Mouse (Mus musculus): ENCODE measurements around the gene 3110082I17Rik. TPM values are rescaled to one million over a fixed set of nuclear protein-coding genes. Genes with fewer than 3 reads are reported as not detected.
A peak's percentile ranks its signal among the peaks of the same experiment; 100 is the strongest.

The 3110082I17Rik gene
- polyA plus RNA-seq, 1 experiment: 6.2 TPM

DNA sequence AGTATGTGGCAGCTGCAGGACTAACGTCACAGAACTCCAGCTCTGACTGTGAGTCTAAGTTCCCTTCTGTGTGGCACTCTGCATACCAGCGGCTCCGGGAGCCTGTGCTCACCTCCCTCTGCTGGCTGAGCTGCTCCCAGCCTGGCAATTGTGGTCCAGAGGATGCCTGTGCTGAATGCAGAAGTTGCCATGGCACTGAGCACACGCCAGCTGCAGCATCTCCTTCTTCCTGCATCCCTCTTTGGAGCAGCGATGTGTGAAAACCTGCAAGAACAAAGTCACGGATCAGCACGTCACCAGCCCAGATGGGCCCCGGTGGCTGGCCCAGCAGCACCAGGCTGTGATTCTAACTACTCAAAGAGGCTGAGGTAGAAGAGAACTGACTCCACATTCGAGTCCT is 14.4 kb upstream of the 3110082I17Rik start:
- Histone ChIP-seq H3K27ac (ENCODE audit: insufficient read depth, low read depth, low read length) (no peak overlapping the region), H3K4me1 (ENCODE audit: control insufficient read depth, insufficient read depth, insufficient read length, low read length) (no peaks in the 10 kb centered on the region), H3K36me3 (ENCODE audit: control insufficient read depth, insufficient read depth, low read length) (peaks cover 66% of the 10 kb centered on the region), H3K4me3 (ENCODE audit: low read depth, low read length) (no peak overlapping the region), H3K27me3 (ENCODE audit: control insufficient read depth, insufficient read depth, low read length) (no peaks in the 10 kb centered on the region)
- TF ChIP-seq CTCF (IDR thresholded peaks at IDR 0.05; ENCODE audit: extremely low read depth, insufficient read length, insufficient replicate concordance, low read depth, low read length) (no peak), POLR2A (IDR thresholded peaks at IDR 0.05; ENCODE audit: low read depth, low read length) (no peak)
- WGBS: 88% methylated on average over 9 of the region's 9 CpGs

DNA sequence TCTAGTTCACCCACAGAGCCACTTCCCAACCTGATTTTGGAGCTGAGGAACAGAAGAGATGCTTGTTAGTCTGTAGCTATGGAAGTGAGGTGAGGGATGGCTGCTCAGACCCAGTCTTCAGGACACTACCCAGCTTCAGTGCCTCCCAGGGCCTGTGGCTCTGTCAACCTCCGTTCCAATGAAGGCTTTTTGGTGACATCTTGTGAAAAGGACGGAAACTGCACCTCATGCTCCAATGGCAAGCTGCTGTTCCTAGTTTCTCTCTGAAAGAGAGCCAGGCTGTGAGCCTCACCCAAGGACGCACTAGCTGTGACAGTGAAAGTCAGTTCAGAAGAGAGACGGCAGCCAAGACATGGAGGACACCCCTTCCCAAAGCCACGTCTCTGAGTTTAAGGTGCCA is 7.7 kb upstream of the 3110082I17Rik start:
- Histone ChIP-seq H3K4me1 (ENCODE audit: control insufficient read depth, insufficient read depth, insufficient read length, low read length) (peaks cover 12% of the 10 kb centered on the region; the same call in 1 of the 2 replicates), H3K27me3 (ENCODE audit: control insufficient read depth, insufficient read depth, low read length) (no peaks in the 10 kb centered on the region), H3K36me3 (ENCODE audit: control insufficient read depth, insufficient read depth, low read length) (peaks cover 17% of the 10 kb centered on the region), H3K4me3 (ENCODE audit: low read depth, low read length) (no peak overlapping the region), H3K27ac (ENCODE audit: insufficient read depth, low read depth, low read length) (no peak overlapping the region)
- 0 out of 2 replicates have a peak, but pooled peaks have one; percentile 13 for TF ChIP-seq CTCF (IDR thresholded peaks at IDR 0.05; ENCODE audit: extremely low read depth, insufficient read length, insufficient replicate concordance, low read depth, low read length)
- no peak for TF ChIP-seq POLR2A (IDR thresholded peaks at IDR 0.05; ENCODE audit: low read depth, low read length)
- 66% methylated on average over 5 of the region's 5 CpGs for WGBS

DNA sequence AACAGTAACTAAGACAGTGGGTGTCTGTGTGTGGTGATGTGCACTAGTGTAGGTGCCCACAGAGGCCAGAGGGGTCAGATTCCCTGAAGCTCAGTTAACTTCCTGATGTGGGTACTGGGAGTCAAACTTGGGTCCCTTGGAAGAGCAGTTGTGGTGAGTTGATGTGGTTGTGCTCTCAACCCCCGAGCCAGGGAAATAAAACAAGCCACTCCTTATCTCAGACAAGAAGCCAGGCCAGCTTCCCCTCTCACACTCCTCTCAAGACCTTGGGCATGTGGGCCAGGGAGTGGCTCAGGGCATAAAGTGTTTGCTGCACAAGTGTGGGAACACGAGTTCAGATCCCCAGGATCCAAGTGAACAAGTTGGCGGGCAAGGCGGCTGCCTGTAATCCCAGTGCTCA is 6.5 kb upstream of the 3110082I17Rik start:
- peaks cover 5% of the 10 kb centered on the region; the same call in 1 of the 2 replicates for H3K36me3 ChIP-seq (ENCODE audit: control insufficient read depth, insufficient read depth, low read length)
- no peak overlapping the region for H3K4me3 ChIP-seq (ENCODE audit: low read depth, low read length)
- no peak for TF ChIP-seq POLR2A (IDR thresholded peaks at IDR 0.05; ENCODE audit: low read depth, low read length)
- no peak for TF ChIP-seq CTCF (IDR thresholded peaks at IDR 0.05; ENCODE audit: extremely low read depth, insufficient read length, insufficient replicate concordance, low read depth, low read length)
- H3K4me1 ChIP-seq (ENCODE audit: control insufficient read depth, insufficient read depth, insufficient read length, low read length): peaks cover 12% of the 10 kb centered on the region; the same call in 1 of the 2 replicates
- WGBS: 61% methylated on average over 4 of the region's 4 CpGs
- H3K27ac ChIP-seq (ENCODE audit: insufficient read depth, low read depth, low read length): no peak overlapping the region
- no peaks in the 10 kb centered on the region for H3K27me3 ChIP-seq (ENCODE audit: control insufficient read depth, insufficient read depth, low read length)

DNA sequence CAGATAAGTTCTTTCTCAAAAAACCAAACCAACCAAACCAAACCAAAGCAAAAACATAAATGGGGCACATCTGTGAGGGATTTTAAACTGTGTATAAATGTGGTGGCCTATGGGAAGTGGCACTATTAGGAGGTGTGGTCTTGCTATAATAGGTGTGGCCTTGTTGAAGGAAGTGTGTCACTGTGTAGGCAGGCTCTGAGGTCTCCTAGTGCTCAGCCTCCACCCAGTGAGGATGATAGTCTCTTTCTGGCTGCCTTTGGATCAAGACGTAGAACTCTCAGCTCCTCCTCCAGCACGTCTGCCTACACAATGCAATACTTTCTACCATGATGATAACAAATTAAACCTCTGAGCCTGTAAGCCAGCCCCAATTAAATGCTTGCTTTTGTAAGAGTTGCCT is 6.0 kb upstream of the 3110082I17Rik start:
- Histone ChIP-seq H3K4me3 (ENCODE audit: low read depth, low read length) (no peak overlapping the region), H3K27ac (ENCODE audit: insufficient read depth, low read depth, low read length) (0 out of 2 replicates have a peak overlapping the region, but pooled peaks have one; percentile 4), H3K27me3 (ENCODE audit: control insufficient read depth, insufficient read depth, low read length) (no peaks in the 10 kb centered on the region), H3K4me1 (ENCODE audit: control insufficient read depth, insufficient read depth, insufficient read length, low read length) (peaks cover 12% of the 10 kb centered on the region; the same call in 1 of the 2 replicates), H3K36me3 (ENCODE audit: control insufficient read depth, insufficient read depth, low read length) (0 out of 2 replicates have a peak, but pooled peaks cover 2% of the 10 kb centered on the region)
- 35% methylated on average over 2 of the region's 2 CpGs for WGBS
- TF ChIP-seq CTCF (IDR thresholded peaks at IDR 0.05; ENCODE audit: extremely low read depth, insufficient read length, insufficient replicate concordance, low read depth, low read length) (no peak), POLR2A (IDR thresholded peaks at IDR 0.05; ENCODE audit: low read depth, low read length) (no peak)

DNA sequence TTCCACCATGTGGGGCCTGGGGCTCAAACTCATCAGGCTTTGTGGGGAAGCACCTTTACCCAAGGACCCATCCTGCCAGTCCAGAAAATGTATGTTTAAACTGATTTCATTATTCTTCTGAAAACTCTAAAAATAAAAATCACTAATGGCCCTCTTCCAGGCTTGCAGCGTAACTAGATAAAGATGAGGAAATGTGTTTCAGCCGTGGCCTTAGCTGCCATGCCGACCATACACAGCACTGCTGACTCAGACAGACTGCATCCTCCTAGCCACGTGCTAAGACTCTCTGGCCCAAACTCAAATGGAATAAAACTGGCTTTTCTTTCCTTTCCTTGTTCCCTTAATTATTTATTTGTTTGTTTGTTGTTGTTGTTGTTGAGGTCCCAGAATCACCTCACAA is 4.5 kb upstream of the 3110082I17Rik start:
- WGBS: 17% methylated on average over 4 of the region's 4 CpGs
- peak overlapping the region; percentile 39; the same call in 1 of the 2 replicates for H3K27ac ChIP-seq (ENCODE audit: insufficient read depth, low read depth, low read length)

GRCm38 (mm10) chr5:139459938-139460337 is 389 bp downstream of the 3110082I17Rik start:
- Histone ChIP-seq H3K4me1 (ENCODE audit: control insufficient read depth, insufficient read depth, insufficient read length, low read length) (no peaks in the 10 kb centered on the region; the same call in 1 of the 2 replicates), H3K27ac (ENCODE audit: insufficient read depth, low read depth, low read length) (no peak overlapping the region), H3K36me3 (ENCODE audit: control insufficient read depth, insufficient read depth, low read length) (no peaks in the 10 kb centered on the region), H3K4me3 (ENCODE audit: low read depth, low read length) (peak overlapping the region; percentile 65), H3K27me3 (ENCODE audit: control insufficient read depth, insufficient read depth, low read length) (no peaks in the 10 kb centered on the region)
- TF ChIP-seq CTCF (IDR thresholded peaks at IDR 0.05; ENCODE audit: extremely low read depth, insufficient read length, insufficient replicate concordance, low read depth, low read length) (no peak), POLR2A (IDR thresholded peaks at IDR 0.05; ENCODE audit: low read depth, low read length) (no peak)
- WGBS: 3% methylated on average over 10 of the region's 10 CpGs

More for the DNA sequence above, 4.5 kb upstream of the 3110082I17Rik start:
- no peaks in the 10 kb centered on the region for H3K27me3 ChIP-seq (ENCODE audit: control insufficient read depth, insufficient read depth, low read length)
- H3K4me1 ChIP-seq (ENCODE audit: control insufficient read depth, insufficient read depth, insufficient read length, low read length): peaks cover 12% of the 10 kb centered on the region; the same call in 1 of the 2 replicates
- H3K36me3 ChIP-seq (ENCODE audit: control insufficient read depth, insufficient read depth, low read length): no peaks in the 10 kb centered on the region
- no peak for TF ChIP-seq POLR2A (IDR thresholded peaks at IDR 0.05; ENCODE audit: low read depth, low read length)
- TF ChIP-seq CTCF (IDR thresholded peaks at IDR 0.05; ENCODE audit: extremely low read depth, insufficient read length, insufficient replicate concordance, low read depth, low read length): no peak
- H3K4me3 ChIP-seq (ENCODE audit: low read depth, low read length): no peak overlapping the region

- WGBS: 29% methylated on average over 8 of the region's 8 CpGs
- no peaks in the 10 kb centered on the region for H3K4me1 ChIP-seq (ENCODE audit: control insufficient read depth, insufficient read depth, insufficient read length, low read length)
- no peaks in the 10 kb centered on the region for H3K36me3 ChIP-seq (ENCODE audit: control insufficient read depth, insufficient read depth, low read length)
- TF ChIP-seq CTCF (IDR thresholded peaks at IDR 0.05; ENCODE audit: extremely low read depth, insufficient read length, insufficient replicate concordance, low read depth, low read length) (no peak), POLR2A (IDR thresholded peaks at IDR 0.05; ENCODE audit: low read depth, low read length) (no peak)
- no peak overlapping the region for H3K27ac ChIP-seq (ENCODE audit: insufficient read depth, low read depth, low read length)
- H3K27me3 ChIP-seq (ENCODE audit: control insufficient read depth, insufficient read depth, low read length): no peaks in the 10 kb centered on the region
- H3K4me3 ChIP-seq (ENCODE audit: low read depth, low read length): no peak overlapping the region
Measured at GRCm38 (mm10) chr5:139457241-139457640, 3.1 kb downstream of the 3110082I17Rik start.
